Mouse (Mus musculus) C2C12 (cell line): ENCODE measurements at regions not wholly inside any gene's neighbourhood (a gene's known extent, or its start where the extent isn't known, plus 50 kb on each side); places are given as distances from the start of the nearest gene placed in this dataset.

Experiments used
- CEBPB ChIP-seq: IDR thresholded peaks from one replicate; pipeline ENCODE4 v1.6.1; 2011; ENCODE audit warnings: low read depth, mild to moderate bottlenecking, control low read depth, moderate library complexity
- CTCF ChIP-seq: IDR thresholded peaks from one replicate; pipeline ENCODE4 v1.5.1; 2011; ENCODE audit not compliant: control insufficient read depth, insufficient read depth, insufficient read length
- MAX ChIP-seq: IDR thresholded peaks from one replicate; pipeline ENCODE4 v1.6.1; 2011; ENCODE audit warnings: mild to moderate bottlenecking, control low read depth
- USF1 ChIP-seq: IDR thresholded peaks from one replicate; pipeline ENCODE4 v1.6.1; 2011; ENCODE audit warnings: low read depth, mild to moderate bottlenecking, control low read depth, moderate library complexity

DNA sequence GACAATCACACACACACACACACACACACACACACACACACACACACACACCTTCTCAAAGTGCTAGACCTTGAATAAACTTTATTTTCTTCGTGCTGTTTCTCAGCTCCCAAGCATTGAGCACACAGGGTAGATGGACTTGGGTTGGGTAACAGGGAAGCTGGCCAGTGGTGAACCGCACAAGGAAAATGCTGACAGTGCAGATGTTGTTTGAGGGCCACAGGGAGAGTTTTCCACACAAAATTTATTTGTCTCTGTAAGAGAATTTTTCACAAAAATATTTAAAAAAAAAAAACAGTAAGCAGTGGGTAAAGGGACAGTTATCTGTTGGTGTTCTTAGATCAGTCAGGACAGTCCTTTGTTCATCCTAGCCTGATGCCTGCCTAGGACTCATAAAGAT, 110.8 kb upstream of the Usp24 start:
- no peak for TF ChIP-seq USF1
- TF ChIP-seq MAX, result no peak
- no peak for TF ChIP-seq CTCF
- TF ChIP-seq CEBPB, result no peak
